Mouse (Mus musculus) heart, postnatal 0 days (tissue): ENCODE data around the gene Slc38a2. TPM values are rescaled to one million over a fixed set of nuclear protein-coding genes. Genes with fewer than 3 reads are reported as not detected.
A peak's percentile ranks its signal among the peaks of the same experiment; 100 is the strongest.

Source experiments
- ATAC-seq: fragments of 200-750 bp; cut with Nextera tagmentation; 2 replicates; pipeline ENCODE4 v1.8.0; 2017; ENCODE audit warnings: low read depth, moderate number of reproducible peaks, moderate library complexity; ENCODE audit not compliant: insufficient read depth
- DNase-seq: peaks from one replicate; pipeline ENCODE4 v3.0.0-alpha.2; 2016; ENCODE audit warnings: low spot score
- H3K27ac ChIP-seq: fragments of 300-500 bp; sonication (generic); 2 replicates; pipeline ENCODE4 v1.5.1; 2014; ENCODE audit warnings: low read depth, mild to moderate bottlenecking
- H3K27me3 ChIP-seq: fragments of 300-500 bp; sonication (generic); 2 replicates; pipeline ENCODE4 v1.6.1; 2014; ENCODE audit warnings: low read length, mixed read lengths; ENCODE audit not compliant: control insufficient read depth, insufficient read depth
- H3K36me3 ChIP-seq: fragments of 300-500 bp; sonication (generic); replicated peaks from 2 replicates; pipeline ENCODE4 v1.6.1; 2014; ENCODE audit warnings: low read length, mixed read lengths; ENCODE audit not compliant: control insufficient read depth, insufficient read depth
- H3K4me1 ChIP-seq: fragments of 300-500 bp; sonication (generic); 2 replicates; pipeline ENCODE4 v1.6.1; 2014; ENCODE audit warnings: antibody characterized with exemption; ENCODE audit not compliant: control insufficient read depth, insufficient read depth
- H3K4me2 ChIP-seq: fragments of 300-500 bp; sonication (generic); 2 replicates; pipeline ENCODE4 v1.6.1; 2014; ENCODE audit warnings: low read depth, mild to moderate bottlenecking, low read length, moderate library complexity
- H3K4me3 ChIP-seq: fragments of 300-500 bp; sonication (generic); 2 replicates; pipeline ENCODE4 v1.5.1; 2014; ENCODE audit warnings: low read depth, low read length
- H3K9ac ChIP-seq: fragments of 300-500 bp; sonication (generic); replicated peaks from 2 replicates; pipeline ENCODE4 v1.6.1; 2014; ENCODE audit warnings: low read depth, low read length, mixed read lengths
- H3K9me3 ChIP-seq: fragments of 300-500 bp; sonication (generic); replicated peaks from 2 replicates; pipeline ENCODE4 v1.6.1; 2016; ENCODE audit warnings: low read length; ENCODE audit not compliant: control insufficient read depth
- CTCF ChIP-seq: IDR thresholded peaks from 2 replicates; pipeline ENCODE4 v1.5.1; 2016; ENCODE audit warnings: antibody characterized with exemption, control low read depth, low read depth
- EP300 ChIP-seq: IDR thresholded peaks from 2 replicates; pipeline ENCODE4 v1.6.1; 2016; ENCODE audit warnings: antibody characterized with exemption, low read depth
- WGBS: fragments of 180-500 bp; shearing (Covaris S2); extraction: QIAGEN DNeasy Blood & Tissue Kit; methylation state at CpG from one replicate; pipeline ENCODE4 v1.1.7; 2014; 5-methylcytosine and 5-hydroxymethylcytosine counted together
- polyA plus RNA-seq: library from polyadenylated mRNA; unstranded; fragments of >200 nt; fragmentation: Nextera tagmentation; extraction: Ambion mirVana; gene quantifications from 2 replicates; pipeline ENCODE4 v1.2.1, GENCODE M21; 2015
- total RNA-seq: library from RNA; depleted of rRNA; stranded (reverse); fragments of >200 nt; gene quantifications from 2 replicates; pipeline ENCODE4 v1.2.3, GENCODE M21; 2014; ENCODE audit warnings: low replicate concordance

The Slc38a2 gene
- total and polyA plus RNA-seq, 2 experiments from 2014 or later = 144 to 225 TPM

DNA sequence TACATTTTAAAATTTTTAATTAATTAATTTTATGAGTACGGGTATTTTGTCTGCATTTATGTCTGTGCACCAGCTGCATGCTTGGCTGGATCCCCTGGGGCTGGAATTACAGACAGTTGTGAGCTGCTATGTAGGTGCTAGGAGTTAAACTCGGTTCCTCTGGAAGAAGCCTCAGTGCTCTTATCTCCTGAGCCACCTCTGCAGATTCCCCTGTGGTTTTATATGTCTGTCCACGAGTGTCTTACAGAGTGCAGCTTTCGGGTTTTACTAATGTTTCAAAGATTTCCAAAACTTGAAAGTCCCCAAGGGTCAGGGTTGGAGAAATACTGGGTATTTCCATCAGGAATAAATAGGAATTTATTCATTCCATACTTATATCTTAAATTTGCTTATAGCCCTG lies 40.6 kb upstream of the Slc38a2 start:
- Histone ChIP-seq H3K4me1 (peaks cover 18% of the 10 kb centered on the region; the same call in 1 of the 2 replicates), H3K9ac (no peak overlapping the region), H3K27me3 (no peaks in the 10 kb centered on the region), H3K36me3 (no peaks in the 10 kb centered on the region), H3K27ac (no peak overlapping the region), H3K4me3 (no peak overlapping the region), H3K4me2 (no peak overlapping the region), H3K9me3 (no peaks in the 10 kb centered on the region)
- ATAC-seq (no peak), DNase-seq (no peak)
- 62% methylated on average over 4 of the region's 4 CpGs for WGBS
- TF ChIP-seq EP300 (no peak), CTCF (no peak)

DNA sequence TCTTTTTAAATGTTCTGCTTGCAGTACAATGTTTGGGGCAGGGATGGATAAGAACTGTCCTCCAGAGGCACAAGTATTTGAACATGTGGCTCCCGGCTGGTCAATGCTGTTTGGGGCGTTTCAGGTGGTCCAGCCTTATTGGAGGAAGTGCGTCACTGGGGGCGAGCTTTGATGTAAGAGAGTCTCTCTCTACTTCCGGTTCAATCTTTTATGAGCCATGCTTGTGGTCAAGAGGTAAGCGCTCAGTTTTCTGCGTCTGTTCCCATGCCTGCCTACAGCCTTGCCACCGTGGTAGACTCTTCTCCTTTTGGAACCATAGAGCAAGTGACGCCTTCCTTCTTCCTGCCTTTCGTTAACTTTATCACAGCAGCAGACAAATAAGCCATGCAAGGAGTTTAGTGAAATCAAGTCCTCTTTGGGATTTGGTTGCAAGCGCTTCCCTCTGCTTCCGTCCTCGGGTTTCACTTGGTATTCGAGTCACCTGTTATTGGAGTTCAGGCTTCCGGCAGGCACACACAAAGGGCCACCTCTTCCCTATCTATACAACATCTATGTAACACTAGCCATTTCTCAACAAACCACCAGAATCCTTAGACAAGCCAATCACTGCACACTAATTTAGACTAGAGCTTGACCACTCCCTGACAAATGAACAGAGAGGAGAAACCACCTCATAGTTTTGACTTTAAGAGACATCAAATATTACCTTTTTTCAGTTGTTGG lies 37.3 kb upstream of the Slc38a2 start:
- no peak for TF ChIP-seq CTCF
- no peak for TF ChIP-seq EP300
- no peak for DNase-seq
- WGBS = 89% methylated on average over 15 of the region's 15 CpGs
- H3K4me2 ChIP-seq = no peak overlapping the region
- no peaks in the 10 kb centered on the region for H3K27me3 ChIP-seq
- no peaks in the 10 kb centered on the region for H3K36me3 ChIP-seq
- H3K9ac ChIP-seq = no peak overlapping the region
- ATAC-seq = no peak
- peaks cover 6% of the 10 kb centered on the region; the same call in 1 of the 2 replicates for H3K4me1 ChIP-seq
- no peaks in the 10 kb centered on the region for H3K9me3 ChIP-seq
- no peak overlapping the region for H3K4me3 ChIP-seq
- no peak overlapping the region for H3K27ac ChIP-seq

DNA sequence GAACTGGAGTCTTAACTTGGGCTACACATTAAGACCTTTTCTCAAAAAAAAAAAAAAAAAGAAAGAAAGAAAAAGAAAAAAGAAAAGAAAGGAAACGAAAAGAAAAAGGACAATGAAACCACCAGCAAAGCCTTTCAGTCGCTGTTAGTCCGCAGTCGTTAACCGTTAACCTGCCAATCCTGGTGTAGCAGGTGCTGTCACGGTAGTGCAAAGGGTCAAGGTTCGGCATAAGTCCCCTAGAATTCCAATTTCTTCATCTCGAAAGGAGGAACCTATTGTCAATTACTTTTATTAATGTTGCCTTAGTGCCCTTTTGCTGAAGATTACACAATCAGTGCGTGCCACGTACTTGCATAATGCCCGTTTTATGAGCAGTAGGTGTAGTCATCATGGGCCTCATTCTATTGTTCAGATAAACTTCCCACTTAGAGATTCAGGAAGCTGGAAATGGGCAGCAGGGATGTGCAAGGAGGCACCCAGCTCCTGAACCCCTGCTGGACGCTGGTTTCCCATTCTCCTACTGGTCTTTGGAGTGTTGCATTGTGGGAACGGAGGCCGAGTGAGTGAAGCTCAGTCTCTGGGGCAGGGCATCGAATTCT lies 36.1 kb upstream of the Slc38a2 start:
- H3K27ac ChIP-seq = no peak overlapping the region
- 83% methylated on average over 15 of the region's 15 CpGs for WGBS
- TF ChIP-seq CTCF (no peak), EP300 (no peak)
- no peak overlapping the region for H3K4me3 ChIP-seq
- no peak for DNase-seq
- no peaks in the 10 kb centered on the region for H3K9me3 ChIP-seq
- peaks cover 6% of the 10 kb centered on the region; the same call in 1 of the 2 replicates for H3K4me1 ChIP-seq
- no peaks in the 10 kb centered on the region for H3K27me3 ChIP-seq
- H3K36me3 ChIP-seq = no peaks in the 10 kb centered on the region
- no peak overlapping the region for H3K9ac ChIP-seq
- no peak overlapping the region for H3K4me2 ChIP-seq
- ATAC-seq = no peak

- peak overlapping the region; percentile 73 for H3K27ac ChIP-seq
- ATAC-seq = peak; percentile 55
- H3K4me2 ChIP-seq = no peak overlapping the region
- no peaks in the 10 kb centered on the region for H3K27me3 ChIP-seq
- no peaks in the 10 kb centered on the region for H3K36me3 ChIP-seq
- peaks cover 12% of the 10 kb centered on the region; the same call in 1 of the 2 replicates for H3K4me1 ChIP-seq
- H3K9ac ChIP-seq = no peak overlapping the region
- no peak for TF ChIP-seq CTCF
- H3K4me3 ChIP-seq = no peak overlapping the region
- no peaks in the 10 kb centered on the region for H3K9me3 ChIP-seq
- peak; percentile 45 for DNase-seq
- 31% methylated on average over 7 of the region's 7 CpGs for WGBS
Observed at GRCm38 (mm10) chr15:96734423-96734822, 34.9 kb upstream of the Slc38a2 start.

GRCm38 (mm10) chr15:96730416-96730815 lies 30.9 kb upstream of the Slc38a2 start:
- no peak for ATAC-seq
- Histone ChIP-seq H3K9me3 (no peaks in the 10 kb centered on the region), H3K4me3 (no peak overlapping the region), H3K27ac (peak overlapping the region; percentile 8; the same call in 1 of the 2 replicates), H3K27me3 (no peaks in the 10 kb centered on the region), H3K4me2 (no peak overlapping the region), H3K4me1 (peaks cover 13% of the 10 kb centered on the region; the same call in 1 of the 2 replicates), H3K9ac (no peak overlapping the region), H3K36me3 (no peaks in the 10 kb centered on the region)
- no peak for DNase-seq
- no peak for TF ChIP-seq EP300
- TF ChIP-seq CTCF = no peak
- WGBS = 71% methylated on average over 9 of the region's 9 CpGs
